Mouse (Mus musculus) CD4-positive naive resting alpha-beta T cell, adult 57 days (primary cell): Measurements from ENCODE around the gene Snap91. TPM values are rescaled to one million over a fixed set of nuclear protein-coding genes. Genes with fewer than 3 reads are reported as not detected.

Experiments used
- total RNA-seq: library from RNA; stranded (reverse); gene quantifications from one replicate; pipeline ENCODE4 v1.2.4, GENCODE M21; 2023

Gene Snap91
- not detected for total RNA-seq

DNA sequence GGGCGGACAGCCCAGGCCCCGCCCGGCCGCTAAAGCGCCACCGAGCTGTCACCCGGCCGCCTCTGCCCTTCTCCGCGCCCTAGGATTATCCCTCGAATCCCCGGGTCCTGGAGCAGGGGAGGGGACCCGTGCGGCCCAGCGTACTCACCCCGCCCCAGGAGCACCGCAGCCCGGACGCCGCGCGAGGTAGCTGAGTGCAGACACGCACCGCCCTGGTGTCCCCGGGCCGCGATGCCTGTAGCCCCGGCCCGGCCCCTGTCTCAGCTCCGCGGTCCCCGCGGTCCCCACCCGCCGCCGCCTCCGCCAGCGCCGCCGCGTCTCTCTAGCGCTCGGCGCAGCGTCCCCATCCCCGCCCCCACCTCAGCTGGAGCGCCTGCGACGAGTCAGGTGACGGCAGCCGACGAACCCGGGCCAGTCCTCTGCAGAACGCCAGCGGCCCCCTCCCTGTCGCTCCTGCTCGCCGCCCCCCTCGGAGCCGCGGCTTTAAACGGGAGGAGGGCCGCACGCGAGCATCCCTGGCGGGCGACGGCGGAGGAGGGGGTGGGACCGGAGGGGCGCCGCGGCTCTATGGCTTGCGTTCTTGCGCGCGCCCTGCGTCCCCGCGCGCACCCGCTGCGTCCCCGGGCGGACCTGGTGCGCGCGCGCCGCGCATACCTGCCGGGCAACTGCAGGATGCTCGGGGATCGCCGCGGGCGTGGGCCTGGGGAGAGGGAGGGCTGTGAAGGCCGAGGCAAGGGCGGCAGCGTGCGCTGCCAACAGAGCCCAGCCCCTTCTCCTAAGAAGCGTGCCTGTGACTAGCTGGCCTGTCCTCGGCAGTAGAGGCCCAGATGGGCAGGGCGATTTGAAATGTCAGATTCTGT, at the start of gene Snap91:
Gene Snap91, minus strand, starts transcription at position 542 of the 860 bp plus-strand sequence.

GRCm38 (mm10) chr9:86742959-86743911, 137.2 kb downstream of the Snap91 start, which contains the start of gene Prss35:
Gene Prss35, plus strand, starts transcription at chr9:86743649.

Other genes starting within 250 kb of the Snap91 start
- gene Me1, start 184.7 kb downstream of the Snap91 start, total RNA-seq = not detected
- 0.18 TPM for gene Prss35, start 137.0 kb downstream of the Snap91 start, total RNA-seq
- gene Ripply2, start 134.9 kb upstream of the Snap91 start, total RNA-seq = not detected
- 42.7 TPM for gene Cyb5r4, start 141.4 kb upstream of the Snap91 start, total RNA-seq